Mouse (Mus musculus): ENCODE data around the gene Olfr368. TPM values are rescaled to one million over a fixed set of nuclear protein-coding genes. Genes with fewer than 3 reads are reported as not detected.

Olfr368 gene
- polyA plus RNA-seq, 1 experiment from 2014 or later, result not detected

Other genes with a start within 250 kb of the Olfr368 start
- not detected in 2 replicates for gene Olfr361, start 237.2 kb upstream of the Olfr368 start, polyA plus RNA-seq (2015; fragmentation: Nextera tagmentation; extraction: Ambion mirVana)
- gene Olfr362, start 208.6 kb upstream of the Olfr368 start, polyA plus RNA-seq (2015; fragmentation: Nextera tagmentation; extraction: Ambion mirVana), result not detected in 2 replicates
- gene Olfr364-ps1, start 187.2 kb upstream of the Olfr368 start, polyA plus RNA-seq (2015; fragmentation: Nextera tagmentation; extraction: Ambion mirVana), result not detected in 2 replicates
- gene Olfr365, start 138.3 kb upstream of the Olfr368 start, polyA plus RNA-seq (2015; fragmentation: Nextera tagmentation; extraction: Ambion mirVana), result not detected in 2 replicates
- not detected in 2 replicates for gene Olfr366, start 114.9 kb upstream of the Olfr368 start, polyA plus RNA-seq (2015; fragmentation: Nextera tagmentation; extraction: Ambion mirVana)
- 70.5 and 73.1 TPM in 2 replicates for gene Pdcl, start 32.8 kb downstream of the Olfr368 start, polyA plus RNA-seq (2015; fragmentation: Nextera tagmentation; extraction: Ambion mirVana)
- gene Rc3h2, start 96.4 kb downstream of the Olfr368 start, polyA plus RNA-seq (2015; fragmentation: Nextera tagmentation; extraction: Ambion mirVana), result 24.2 and 24.4 TPM in 2 replicates
- 8.3 and 8.6 TPM in 2 replicates for gene Zbtb26, start 116.6 kb downstream of the Olfr368 start, polyA plus RNA-seq (2015; fragmentation: Nextera tagmentation; extraction: Ambion mirVana)
- gene Zbtb6, start 116.7 kb downstream of the Olfr368 start, polyA plus RNA-seq (2015; fragmentation: Nextera tagmentation; extraction: Ambion mirVana), result 18.2 and 19.3 TPM in 2 replicates
- 61.6 and 65.0 TPM in 2 replicates for gene Rabgap1, start 116.8 kb downstream of the Olfr368 start, polyA plus RNA-seq (2015; fragmentation: Nextera tagmentation; extraction: Ambion mirVana)
- 20.3 and 22.9 TPM in 2 replicates for gene Gpr21, start 189.8 kb downstream of the Olfr368 start, polyA plus RNA-seq (2015; fragmentation: Nextera tagmentation; extraction: Ambion mirVana)